Mouse (Mus musculus) limb, embryonic 14.5 days (tissue): ENCODE results near the gene Fbxl13. TPM values are rescaled to one million over a fixed set of nuclear protein-coding genes. Genes with fewer than 3 reads are reported as not detected.
A peak's percentile ranks its signal among the peaks of the same experiment; 100 is the strongest.

ENCODE experiments used
- ATAC-seq: fragments of 200-750 bp; cut with Nextera tagmentation; 2 replicates; pipeline ENCODE4 v1.8.0; 2017; ENCODE audit warnings: low read depth, moderate number of reproducible peaks, moderate TSS enrichment; ENCODE audit not compliant: low FRiP score
- DNase-seq: peaks from one replicate; pipeline ENCODE4 v3.0.0-alpha.2; 2015; ENCODE audit warnings: low spot score
- H3K27ac ChIP-seq: fragments of 300-500 bp; sonication (generic); replicated peaks from 2 replicates; pipeline ENCODE4 v1.5.1; 2014; ENCODE audit warnings: low read depth, mild to moderate bottlenecking, low read length, moderate library complexity, mixed read lengths
- H3K27me3 ChIP-seq: fragments of 300-500 bp; sonication (generic); 2 replicates; pipeline ENCODE4 v1.6.1; 2014; ENCODE audit warnings: low read length, mixed read lengths; ENCODE audit not compliant: control insufficient read depth, insufficient read depth
- H3K36me3 ChIP-seq: fragments of 300-500 bp; sonication (generic); 2 replicates; pipeline ENCODE4 v1.6.1; 2014; ENCODE audit warnings: mild to moderate bottlenecking, low read length, moderate library complexity, mixed read lengths; ENCODE audit not compliant: control insufficient read depth, insufficient read depth
- H3K4me1 ChIP-seq: fragments of 300-500 bp; sonication (generic); 2 replicates; pipeline ENCODE4 v1.6.1; 2014; ENCODE audit warnings: antibody characterized with exemption, low read length, mixed read lengths; ENCODE audit not compliant: control insufficient read depth, insufficient read depth
- H3K4me2 ChIP-seq: fragments of 300-500 bp; sonication (generic); replicated peaks from 2 replicates; pipeline ENCODE4 v1.6.1; 2014; ENCODE audit warnings: low read depth, mild to moderate bottlenecking, low read length, moderate library complexity; ENCODE audit not compliant: severe bottlenecking
- H3K4me3 ChIP-seq: fragments of 300-500 bp; sonication (generic); replicated peaks from 2 replicates; pipeline ENCODE4 v1.5.1; 2014; ENCODE audit warnings: low read length
- H3K9ac ChIP-seq: fragments of 300-500 bp; sonication (generic); 2 replicates; pipeline ENCODE4 v1.6.1; 2014; ENCODE audit warnings: mild to moderate bottlenecking, low read depth, low read length, moderate library complexity; ENCODE audit not compliant: severe bottlenecking
- H3K9me3 ChIP-seq: fragments of 300-500 bp; sonication (generic); 2 replicates; pipeline ENCODE4 v1.6.1; 2016; ENCODE audit warnings: low read length; ENCODE audit not compliant: control insufficient read depth
- POLR2A ChIP-seq: fragments of 200-500 bp; IDR thresholded peaks from 2 replicates; pipeline ENCODE4 v1.8.0; 2012; ENCODE audit warnings: inconsistent platforms, mild to moderate bottlenecking, moderate library complexity, borderline replicate concordance; ENCODE audit not compliant: insufficient read depth, insufficient read length; ENCODE audit errors: extremely low read depth
- WGBS: fragments of 180-500 bp; shearing (Covaris S2); extraction: QIAGEN DNeasy Blood & Tissue Kit; methylation state at CpG from one replicate; pipeline ENCODE4 v1.1.7; 2014; 5-methylcytosine and 5-hydroxymethylcytosine counted together
- polyA plus RNA-seq, 2 experiments: library from polyadenylated mRNA; depleted of rRNA in 1 of 2; stranded (reverse) in 1 of 2; unstranded in 1 of 2; fragments of >200 nt; fragmentation: Nextera tagmentation in 1 of 2; extraction: Ambion mirVana in 1 of 2; gene quantifications; 2 replicates each; pipeline versions ENCODE4 v1.2.1 to v1.2.3; 2012 to 2014

Gene Fbxl13
- polyA plus RNA-seq (2012; rRNA removed) (0.15 and 0.28 TPM in 2 replicates), polyA plus RNA-seq (2014; fragmentation: Nextera tagmentation; extraction: Ambion mirVana) (0.25 and 0.33 TPM in 2 replicates)

- Histone ChIP-seq H3K36me3 (peaks cover 26% of the 10 kb centered on the region), H3K27ac (peak within 1 kb of the TSS; percentile 72), H3K4me1 (peaks cover 11% of the 10 kb centered on the region; the same call in 1 of the 2 replicates), H3K9me3 (no peaks in the 10 kb centered on the region), H3K4me2 (peak within 1 kb of the TSS; percentile 66), H3K4me3 (peak within 1 kb of the TSS; percentile 75), H3K27me3 (no peaks in the 10 kb centered on the region), H3K9ac (peak within 1 kb of the TSS; percentile 77)
- DNase-seq (peak; percentile 92), ATAC-seq (peak; percentile 97)
- WGBS = 2% methylated on average over 28 of the region's 40 CpGs
- 0 out of 2 replicates have a peak, but pooled peaks have one; percentile 43 for TF ChIP-seq POLR2A
Observed at GRCm38 (mm10) chr5:21645439-21646132, at the start of gene Fbxl13, which contains the start of gene Armc10. TSS of gene Fbxl13 (minus strand) at chr5:21645634. TSS of gene Armc10 (plus strand) at chr5:21645813.

GRCm38 (mm10) chr5:21694854-21695490 lies 49.5 kb upstream of the Fbxl13 start:
- no peak for ATAC-seq
- TF ChIP-seq POLR2A = no peak
- WGBS = 90% methylated on average over 3 of the region's 3 CpGs

GRCm38 (mm10) chr5:21693372-21693870 lies 48.0 kb upstream of the Fbxl13 start:
- Histone ChIP-seq H3K27me3 (no peaks in the 10 kb centered on the region), H3K4me1 (no peaks in the 10 kb centered on the region), H3K9ac (no peak overlapping the region), H3K4me2 (no peak overlapping the region), H3K4me3 (no peak overlapping the region), H3K36me3 (no peaks in the 10 kb centered on the region), H3K9me3 (no peaks in the 10 kb centered on the region), H3K27ac (no peak overlapping the region)
- ATAC-seq = no peak
- WGBS = 27% methylated on average over 3 of the region's 3 CpGs
- no peak for TF ChIP-seq POLR2A
- DNase-seq = no peak

More at GRCm38 (mm10) chr5:21694854-21695490, 49.5 kb upstream of the Fbxl13 start:
- no peak for DNase-seq
- Histone ChIP-seq H3K9ac (no peak overlapping the region), H3K4me2 (no peak overlapping the region), H3K36me3 (no peaks in the 10 kb centered on the region), H3K27ac (no peak overlapping the region), H3K4me1 (no peaks in the 10 kb centered on the region), H3K27me3 (no peaks in the 10 kb centered on the region), H3K4me3 (no peak overlapping the region), H3K9me3 (no peaks in the 10 kb centered on the region)

GRCm38 (mm10) chr5:21692230-21692629 lies 46.8 kb upstream of the Fbxl13 start:
- Histone ChIP-seq H3K9me3 (no peaks in the 10 kb centered on the region), H3K4me2 (no peak overlapping the region), H3K27me3 (no peaks in the 10 kb centered on the region), H3K27ac (no peak overlapping the region), H3K4me1 (no peaks in the 10 kb centered on the region), H3K9ac (no peak overlapping the region), H3K36me3 (no peaks in the 10 kb centered on the region), H3K4me3 (no peak overlapping the region)
- DNase-seq (no peak), ATAC-seq (no peak)
- no peak for TF ChIP-seq POLR2A
- WGBS = 96% methylated on average over 5 of the region's 5 CpGs

- Histone ChIP-seq H3K9me3 (no peaks in the 10 kb centered on the region), H3K4me1 (no peaks in the 10 kb centered on the region), H3K36me3 (0 out of 2 replicates have a peak, but pooled peaks cover 3% of the 10 kb centered on the region), H3K27ac (no peak overlapping the region), H3K27me3 (no peaks in the 10 kb centered on the region), H3K4me3 (no peak overlapping the region), H3K4me2 (no peak overlapping the region), H3K9ac (no peak overlapping the region)
- DNase-seq = no peak
- no peak for ATAC-seq
- 71% methylated on average over 4 of the region's 4 CpGs for WGBS
- TF ChIP-seq POLR2A = no peak
Observed at GRCm38 (mm10) chr5:21687042-21687441, 41.6 kb upstream of the Fbxl13 start.
